Mouse (Mus musculus): ENCODE results near the gene Matn4. TPM values are rescaled to one million over a fixed set of nuclear protein-coding genes. Genes with fewer than 3 reads are reported as not detected.
A peak's percentile ranks its signal among the peaks of the same experiment; 100 is the strongest.

Gene Matn4
- polyA plus RNA-seq, 1 experiment from 2014 or later = 58.2 TPM

- H3K4me2 ChIP-seq (replicated peaks) = peak overlapping the region; percentile 27
- H3K36me3 ChIP-seq = no peaks in the 10 kb centered on the region
- H3K27ac ChIP-seq (replicated peaks) = peak overlapping the region; percentile 17; the same call in 1 of the 2 replicates
- no peak overlapping the region for H3K9ac ChIP-seq
- ATAC-seq (ENCODE audit: insufficient number of reproducible peaks, low FRiP score, low TSS enrichment, low read depth) = peak; percentile 69
- no peak overlapping the region for H3K4me3 ChIP-seq (replicated peaks)
- H3K9me3 ChIP-seq (replicated peaks) = no peaks in the 10 kb centered on the region
- peaks cover 22% of the 10 kb centered on the region for H3K27me3 ChIP-seq
- H3K4me1 ChIP-seq = peaks cover 28% of the 10 kb centered on the region
- 6% methylated on average over 18 of the region's 18 CpGs for WGBS
Observed at GRCm38 (mm10) chr2:164385927-164386763, 18.8 kb downstream of the Matn4 start.

GRCm38 (mm10) chr2:164383656-164384399 lies 21.1 kb downstream of the Matn4 start:
- H3K4me1 ChIP-seq = peaks cover 19% of the 10 kb centered on the region
- H3K27ac ChIP-seq (replicated peaks) = no peak overlapping the region
- no peaks in the 10 kb centered on the region for H3K36me3 ChIP-seq
- no peak overlapping the region for H3K4me2 ChIP-seq (replicated peaks)
- H3K4me3 ChIP-seq (replicated peaks) = no peak overlapping the region
- no peak for ATAC-seq (ENCODE audit: insufficient number of reproducible peaks, low FRiP score, low TSS enrichment, low read depth)
- H3K9me3 ChIP-seq (replicated peaks) = no peaks in the 10 kb centered on the region
- WGBS = 43% methylated on average over 11 of the region's 11 CpGs
- H3K9ac ChIP-seq = no peak overlapping the region
- peaks cover 13% of the 10 kb centered on the region for H3K27me3 ChIP-seq

GRCm38 (mm10) chr2:164382971-164383370 lies 22.0 kb downstream of the Matn4 start:
- Histone ChIP-seq H3K27me3 (peaks cover 6% of the 10 kb centered on the region; the same call in 1 of the 2 replicates), H3K9me3 (replicated peaks) (no peaks in the 10 kb centered on the region), H3K4me3 (replicated peaks) (no peak overlapping the region), H3K36me3 (no peaks in the 10 kb centered on the region), H3K4me2 (replicated peaks) (no peak overlapping the region), H3K4me1 (peaks cover 17% of the 10 kb centered on the region), H3K27ac (replicated peaks) (no peak overlapping the region), H3K9ac (no peak overlapping the region)
- no peak for ATAC-seq (ENCODE audit: insufficient number of reproducible peaks, low FRiP score, low TSS enrichment, low read depth)
- 82% methylated on average over 3 of the region's 3 CpGs for WGBS

DNA sequence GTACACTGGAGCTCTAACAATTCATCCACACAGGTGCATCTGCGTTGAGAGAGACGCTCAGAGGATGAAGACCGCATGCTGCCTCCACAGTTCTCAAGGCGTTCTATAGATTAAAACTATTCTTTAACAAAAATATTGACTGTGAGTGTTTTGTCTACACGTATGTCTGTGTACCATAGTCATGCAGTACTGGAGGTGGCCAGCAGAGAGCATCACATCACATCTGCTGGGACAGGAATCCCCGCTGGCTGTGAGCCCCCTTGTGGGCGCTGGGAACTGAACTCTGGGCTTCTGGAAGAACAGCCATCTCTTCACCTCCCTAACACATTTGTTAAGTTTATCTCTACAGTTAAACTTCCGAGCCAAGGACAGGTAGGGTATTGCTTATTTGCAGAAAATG lies 23.2 kb downstream of the Matn4 start:
- WGBS = 74% methylated on average over 8 of the region's 8 CpGs
- Histone ChIP-seq H3K27ac (replicated peaks) (no peak overlapping the region), H3K9ac (no peak overlapping the region)

GRCm38 (mm10) chr2:164377478-164378426 lies 27.2 kb downstream of the Matn4 start:
- H3K27ac ChIP-seq (replicated peaks) = no peak overlapping the region
- ATAC-seq (ENCODE audit: insufficient number of reproducible peaks, low FRiP score, low TSS enrichment, low read depth) = no peak
- no peak overlapping the region for H3K4me3 ChIP-seq (replicated peaks)
- H3K9me3 ChIP-seq (replicated peaks) = no peaks in the 10 kb centered on the region
- H3K4me1 ChIP-seq = no peaks in the 10 kb centered on the region
- no peaks in the 10 kb centered on the region for H3K36me3 ChIP-seq
- WGBS = 87% methylated on average over 15 of the region's 15 CpGs
- H3K9ac ChIP-seq = no peak overlapping the region
- no peak overlapping the region for H3K4me2 ChIP-seq (replicated peaks)
- H3K27me3 ChIP-seq = no peaks in the 10 kb centered on the region

More for the DNA sequence above, 23.2 kb downstream of the Matn4 start:
- H3K4me3 ChIP-seq (replicated peaks) = no peak overlapping the region
- peaks cover 11% of the 10 kb centered on the region for H3K4me1 ChIP-seq
- H3K36me3 ChIP-seq = no peaks in the 10 kb centered on the region
- H3K4me2 ChIP-seq (replicated peaks) = no peak overlapping the region
- no peaks in the 10 kb centered on the region for H3K27me3 ChIP-seq
- no peaks in the 10 kb centered on the region for H3K9me3 ChIP-seq (replicated peaks)
- no peak for ATAC-seq (ENCODE audit: insufficient number of reproducible peaks, low FRiP score, low TSS enrichment, low read depth)

GRCm38 (mm10) chr2:164373187-164373586 lies 31.8 kb downstream of the Matn4 start:
- no peaks in the 10 kb centered on the region for H3K27me3 ChIP-seq
- H3K9me3 ChIP-seq (replicated peaks) = no peaks in the 10 kb centered on the region
- no peaks in the 10 kb centered on the region for H3K36me3 ChIP-seq
- no peak overlapping the region for H3K27ac ChIP-seq (replicated peaks)
- no peak overlapping the region for H3K4me2 ChIP-seq (replicated peaks)
- no peak overlapping the region for H3K4me3 ChIP-seq (replicated peaks)
- no peak overlapping the region for H3K9ac ChIP-seq
- 48% methylated on average over 4 of the region's 4 CpGs for whole genome bisulfite sequencing
- ATAC-seq (ENCODE audit: insufficient number of reproducible peaks, low FRiP score, low TSS enrichment, low read depth) = no peak
- H3K4me1 ChIP-seq = no peaks in the 10 kb centered on the region

- Histone ChIP-seq H3K36me3 (no peaks in the 10 kb centered on the region), H3K9ac (no peak overlapping the region), H3K27me3 (no peaks in the 10 kb centered on the region), H3K4me1 (no peaks in the 10 kb centered on the region), H3K4me3 (replicated peaks) (no peak overlapping the region), H3K9me3 (replicated peaks) (no peaks in the 10 kb centered on the region), H3K4me2 (replicated peaks) (no peak overlapping the region), H3K27ac (replicated peaks) (no peak overlapping the region)
- ATAC-seq (ENCODE audit: insufficient number of reproducible peaks, low FRiP score, low TSS enrichment, low read depth) = no peak
- WGBS = 26% methylated on average over 3 of the region's 3 CpGs
Observed at GRCm38 (mm10) chr2:164372408-164373053, 32.4 kb downstream of the Matn4 start.

DNA sequence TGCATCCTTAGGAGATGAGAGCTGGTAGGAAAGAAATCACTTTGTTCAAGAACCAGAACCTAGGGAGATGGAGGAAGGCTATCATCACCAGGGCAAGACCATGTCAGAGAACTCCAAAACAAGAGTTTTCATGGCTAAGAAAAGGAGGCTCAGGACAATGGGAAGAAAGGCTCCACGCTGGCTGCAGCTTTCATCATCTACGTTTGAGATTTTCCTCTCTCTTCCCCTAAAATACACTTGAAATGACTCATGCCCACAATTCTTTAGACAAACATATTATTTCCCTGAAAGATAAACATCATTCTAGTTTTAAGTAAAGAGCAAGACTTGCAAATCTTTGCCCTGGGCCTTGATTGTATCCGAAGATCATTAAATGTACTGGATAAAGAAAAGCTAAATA lies 33.6 kb downstream of the Matn4 start:
- no peak overlapping the region for H3K4me3 ChIP-seq (replicated peaks)
- H3K27ac ChIP-seq (replicated peaks) = no peak overlapping the region
- H3K4me1 ChIP-seq = no peaks in the 10 kb centered on the region
- no peaks in the 10 kb centered on the region for H3K9me3 ChIP-seq (replicated peaks)
- H3K27me3 ChIP-seq = no peaks in the 10 kb centered on the region
- ATAC-seq (ENCODE audit: insufficient number of reproducible peaks, low FRiP score, low TSS enrichment, low read depth) = no peak
- H3K9ac ChIP-seq = no peak overlapping the region
- 65% methylated on average over 3 of the region's 3 CpGs for WGBS
- no peak overlapping the region for H3K4me2 ChIP-seq (replicated peaks)
- no peaks in the 10 kb centered on the region for H3K36me3 ChIP-seq

DNA sequence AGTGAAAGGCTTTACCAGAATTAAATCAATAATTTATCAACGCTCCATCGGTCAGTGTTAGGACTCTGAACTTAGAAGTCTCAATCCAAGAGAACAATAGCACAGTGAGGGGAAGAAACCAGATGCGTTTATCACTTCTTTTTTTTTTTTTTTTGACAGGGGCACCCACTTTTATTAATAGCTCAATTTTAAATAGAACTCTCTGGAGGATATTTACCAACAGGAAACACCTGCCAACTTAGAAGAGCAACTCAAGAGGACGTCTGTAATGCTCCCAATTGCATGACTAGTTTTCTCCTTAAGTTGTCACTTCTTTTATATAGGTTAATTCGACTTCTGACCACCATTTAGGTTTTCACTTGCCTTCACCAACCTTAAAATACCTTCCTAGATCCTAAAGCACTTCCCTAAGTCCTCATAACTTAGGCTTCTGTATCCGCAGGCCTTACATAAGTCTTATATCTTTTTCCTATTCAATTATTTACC lies 36.3 kb downstream of the Matn4 start:
- Histone ChIP-seq H3K27ac (replicated peaks) (no peak overlapping the region), H3K27me3 (no peaks in the 10 kb centered on the region), H3K4me3 (replicated peaks) (no peak overlapping the region), H3K4me1 (no peaks in the 10 kb centered on the region), H3K9ac (no peak overlapping the region), H3K4me2 (replicated peaks) (no peak overlapping the region), H3K9me3 (replicated peaks) (no peaks in the 10 kb centered on the region), H3K36me3 (no peaks in the 10 kb centered on the region)
- 79% methylated on average over 6 of the region's 6 CpGs for WGBS
- ATAC-seq (ENCODE audit: insufficient number of reproducible peaks, low FRiP score, low TSS enrichment, low read depth) = no peak

DNA sequence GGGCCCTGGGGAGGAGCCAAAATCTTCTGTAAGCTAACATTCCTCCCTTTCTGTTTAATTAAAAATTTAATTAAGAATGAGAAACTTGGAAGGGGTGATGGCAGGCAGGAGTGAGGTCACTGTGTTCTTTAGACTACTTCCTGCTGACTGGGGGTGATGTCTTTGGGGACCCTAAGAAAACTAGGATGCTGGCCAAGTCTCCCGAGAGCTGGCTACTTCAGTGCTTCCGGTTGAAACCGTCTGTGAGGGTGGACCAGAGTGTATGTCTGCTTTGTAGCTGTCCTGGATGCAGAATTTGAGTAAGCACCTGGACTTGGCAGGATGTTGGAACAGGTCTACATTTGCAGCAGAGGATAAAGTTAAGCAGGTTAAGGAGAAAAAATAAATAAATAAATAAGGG lies 38.0 kb downstream of the Matn4 start:
- no peaks in the 10 kb centered on the region for H3K9me3 ChIP-seq (replicated peaks)
- no peak for ATAC-seq (ENCODE audit: insufficient number of reproducible peaks, low FRiP score, low TSS enrichment, low read depth)
- no peak overlapping the region for H3K4me2 ChIP-seq (replicated peaks)
- WGBS = 56% methylated on average over 3 of the region's 3 CpGs
- no peak overlapping the region for H3K9ac ChIP-seq
- no peak overlapping the region for H3K27ac ChIP-seq (replicated peaks)
- no peak overlapping the region for H3K4me3 ChIP-seq (replicated peaks)
- no peaks in the 10 kb centered on the region for H3K4me1 ChIP-seq
- H3K27me3 ChIP-seq = no peaks in the 10 kb centered on the region
- no peaks in the 10 kb centered on the region for H3K36me3 ChIP-seq

All from embryonic facial prominence, embryonic 15.5 days (tissue).